Mouse (Mus musculus) brain, embryonic 14.5 days (tissue): Measurements from ENCODE around the gene Esrrb. TPM values are rescaled to one million over a fixed set of nuclear protein-coding genes. Genes with fewer than 3 reads are reported as not detected.

Experiments
- DNase-seq: peaks from one replicate; pipeline ENCODE4 v3.0.0-alpha.2; 2011; ENCODE audit warnings: low read depth
- CTCF ChIP-seq: fragments of 200-500 bp; IDR thresholded peaks from 2 replicates; pipeline ENCODE4 v1.5.1; 2012; ENCODE audit warnings: inconsistent platforms, mild to moderate bottlenecking, moderate library complexity, borderline replicate concordance; ENCODE audit not compliant: insufficient read depth, insufficient read length; ENCODE audit errors: extremely low read depth
- POLR2A ChIP-seq: fragments of 200-500 bp; IDR thresholded peaks from 2 replicates; pipeline ENCODE4 v1.6.1; 2012; ENCODE audit warnings: mild to moderate bottlenecking, inconsistent platforms, borderline replicate concordance; ENCODE audit not compliant: poor library complexity, insufficient read depth, insufficient read length, severe bottlenecking; ENCODE audit errors: extremely low read depth
- polyA plus RNA-seq: library from polyadenylated mRNA; depleted of rRNA; stranded (reverse); fragments of >200 nt; gene quantifications from 2 replicates; pipeline ENCODE4 v1.2.3, GENCODE M21; 2012

Esrrb gene
- polyA plus RNA-seq, 1 experiment, result 12.3 TPM

- no peak for DNase-seq
- TF ChIP-seq CTCF (peak; percentile 39; the same call in 1 of the 2 replicates), POLR2A (no peak)
Measured at GRCm38 (mm10) chr12:86508313-86508988, 147.5 kb downstream of the Esrrb start.

GRCm38 (mm10) chr12:86509295-86510279 lies 148.7 kb downstream of the Esrrb start:
- no peak for TF ChIP-seq POLR2A
- no peak for TF ChIP-seq CTCF
- DNase-seq, result peak; percentile 33

GRCm38 (mm10) chr12:86512335-86512734 lies 151.4 kb downstream of the Esrrb start:
- DNase-seq, result no peak
- TF ChIP-seq CTCF (no peak), POLR2A (no peak)

GRCm38 (mm10) chr12:86513596-86513995 lies 152.7 kb downstream of the Esrrb start:
- no peak for TF ChIP-seq POLR2A
- no peak for DNase-seq

GRCm38 (mm10) chr12:86516602-86517001 lies 155.7 kb downstream of the Esrrb start:
- TF ChIP-seq POLR2A (no peak), CTCF (no peak)
- DNase-seq, result no peak

GRCm38 (mm10) chr12:86517721-86518120 lies 156.8 kb downstream of the Esrrb start:
- no peak for DNase-seq
- no peak for TF ChIP-seq CTCF
- TF ChIP-seq POLR2A, result no peak

- no peak for TF ChIP-seq CTCF
- TF ChIP-seq POLR2A, result no peak
- peak; percentile 68 for DNase-seq
Measured at GRCm38 (mm10) chr12:86518746-86519145, 157.8 kb downstream of the Esrrb start.

- TF ChIP-seq CTCF (no peak), POLR2A (no peak)
- DNase-seq, result peak; percentile 90
Measured at GRCm38 (mm10) chr12:86534283-86534682, 173.4 kb downstream of the Esrrb start.

- TF ChIP-seq CTCF (no peak), POLR2A (no peak)
- DNase-seq, result no peak
Measured at GRCm38 (mm10) chr12:86537799-86538198, 176.9 kb downstream of the Esrrb start.

- no peak for TF ChIP-seq CTCF
- no peak for TF ChIP-seq POLR2A
- no peak for DNase-seq
Measured at GRCm38 (mm10) chr12:86538711-86539110, 177.8 kb downstream of the Esrrb start.

- TF ChIP-seq POLR2A (no peak), CTCF (no peak)
Measured at GRCm38 (mm10) chr12:86539511-86539910, 178.6 kb downstream of the Esrrb start.

GRCm38 (mm10) chr12:86547808-86548207 lies 186.9 kb downstream of the Esrrb start:
- TF ChIP-seq POLR2A (no peak), CTCF (no peak)
- DNase-seq, result no peak

More at GRCm38 (mm10) chr12:86539511-86539910, 178.6 kb downstream of the Esrrb start:
- no peak for DNase-seq

GRCm38 (mm10) chr12:86553037-86553436 lies 192.1 kb downstream of the Esrrb start:
- TF ChIP-seq POLR2A (no peak), CTCF (no peak)
- no peak for DNase-seq
